Mouse (Mus musculus) bone marrow macrophage, adult 2 months (primary cell): ENCODE measurements around the gene Hs2st1. TPM values are rescaled to one million over a fixed set of nuclear protein-coding genes. Genes with fewer than 3 reads are reported as not detected.

ENCODE experiments used
- H3K27ac ChIP-seq: 2 replicates; pipeline ENCODE4 v1.5.1; 2012; ENCODE audit warnings: low read depth, low read length; ENCODE audit not compliant: insufficient read depth
- H3K4me1 ChIP-seq: 2 replicates; pipeline ENCODE4 v1.6.1; 2012; ENCODE audit warnings: low read length; ENCODE audit not compliant: control insufficient read depth, insufficient read depth
- H3K4me3 ChIP-seq: 2 replicates; pipeline ENCODE4 v1.5.1; 2012; ENCODE audit warnings: mild to moderate bottlenecking, low read length, moderate library complexity; ENCODE audit not compliant: insufficient read depth
- CTCF ChIP-seq: IDR thresholded peaks from 2 replicates; pipeline ENCODE4 v1.5.1; 2012; ENCODE audit warnings: low read depth, mild to moderate bottlenecking, low read length, moderate library complexity
- POLR2A ChIP-seq: IDR thresholded peaks from 2 replicates; pipeline ENCODE4 v1.6.1; 2012; ENCODE audit warnings: mild to moderate bottlenecking, low read depth, low read length, borderline replicate concordance
- polyA plus RNA-seq: library from polyadenylated mRNA; stranded (reverse); fragments of >200 nt; gene quantifications from 2 replicates; pipeline ENCODE4 v1.2.4, GENCODE M21; 2012; ENCODE audit not compliant: missing spikeins, insufficient read depth, insufficient read length

The Hs2st1 gene
- polyA plus RNA-seq, 1 experiment: 31.0 TPM

- Histone ChIP-seq H3K4me1 (no peaks in the 10 kb centered on the region), H3K4me3 (no peak overlapping the region), H3K27ac (no peak overlapping the region)
- no peak for TF ChIP-seq POLR2A
- TF ChIP-seq CTCF: no peak
Measured at GRCm38 (mm10) chr3:144459285-144459697, 110.7 kb downstream of the Hs2st1 start.

GRCm38 (mm10) chr3:144453701-144454430 lies 116.1 kb downstream of the Hs2st1 start:
- no peak for TF ChIP-seq CTCF
- no peak for TF ChIP-seq POLR2A
- Histone ChIP-seq H3K4me1 (peaks cover 9% of the 10 kb centered on the region), H3K27ac (no peak overlapping the region), H3K4me3 (no peak overlapping the region)

GRCm38 (mm10) chr3:144448977-144449376 lies 121.0 kb downstream of the Hs2st1 start:
- no peak overlapping the region for H3K4me3 ChIP-seq
- peaks cover 12% of the 10 kb centered on the region for H3K4me1 ChIP-seq
- 0 out of 2 replicates have a peak overlapping the region, but pooled peaks have one; percentile 2 for H3K27ac ChIP-seq
- TF ChIP-seq POLR2A (no peak), CTCF (no peak)

- Histone ChIP-seq H3K4me3 (no peak overlapping the region), H3K4me1 (peaks cover 12% of the 10 kb centered on the region), H3K27ac (no peak overlapping the region)
- TF ChIP-seq POLR2A (no peak), CTCF (no peak)
Measured at GRCm38 (mm10) chr3:144447917-144448316, 122.1 kb downstream of the Hs2st1 start.

- Histone ChIP-seq H3K4me3 (no peak overlapping the region), H3K4me1 (peaks cover 12% of the 10 kb centered on the region), H3K27ac (no peak overlapping the region)
- no peak for TF ChIP-seq CTCF
- no peak for TF ChIP-seq POLR2A
Measured at GRCm38 (mm10) chr3:144446081-144446634, 123.8 kb downstream of the Hs2st1 start.

- Histone ChIP-seq H3K27ac (no peak overlapping the region), H3K4me3 (no peak overlapping the region), H3K4me1 (no peaks in the 10 kb centered on the region)
- TF ChIP-seq CTCF: no peak
- TF ChIP-seq POLR2A: no peak
Measured at GRCm38 (mm10) chr3:144437871-144438398, 132.0 kb downstream of the Hs2st1 start.

- TF ChIP-seq POLR2A (no peak), CTCF (no peak)
- no peaks in the 10 kb centered on the region for H3K4me1 ChIP-seq
- no peak overlapping the region for H3K4me3 ChIP-seq
- H3K27ac ChIP-seq: no peak overlapping the region
Measured at GRCm38 (mm10) chr3:144436076-144436475, 133.9 kb downstream of the Hs2st1 start.

GRCm38 (mm10) chr3:144435281-144435680 lies 134.7 kb downstream of the Hs2st1 start:
- H3K4me3 ChIP-seq: no peak overlapping the region
- TF ChIP-seq POLR2A: no peak
- no peak for TF ChIP-seq CTCF
- no peaks in the 10 kb centered on the region for H3K4me1 ChIP-seq
- no peak overlapping the region for H3K27ac ChIP-seq

GRCm38 (mm10) chr3:144434276-144434675 lies 135.7 kb downstream of the Hs2st1 start:
- Histone ChIP-seq H3K4me3 (no peak overlapping the region), H3K27ac (no peak overlapping the region), H3K4me1 (no peaks in the 10 kb centered on the region)
- TF ChIP-seq CTCF (no peak), POLR2A (no peak)

- Histone ChIP-seq H3K4me1 (no peaks in the 10 kb centered on the region), H3K4me3 (no peak overlapping the region), H3K27ac (no peak overlapping the region)
- TF ChIP-seq POLR2A (no peak), CTCF (no peak)
Measured at GRCm38 (mm10) chr3:144433039-144433438, 136.9 kb downstream of the Hs2st1 start.
